Mouse (Mus musculus) thymus, adult 2 months (tissue): Measurements from ENCODE around the gene Vac14.

ENCODE experiments used
- CTCF ChIP-seq: fragments of 200-500 bp; IDR thresholded peaks from 2 replicates; pipeline ENCODE4 v1.5.1; 2012; ENCODE audit warnings: mild to moderate bottlenecking, control low read depth, low read length, moderate library complexity, borderline replicate concordance; ENCODE audit not compliant: control insufficient read depth, poor library complexity, insufficient read depth; ENCODE audit errors: extremely low read depth
- POLR2A ChIP-seq: fragments of 200-500 bp; IDR thresholded peaks from 2 replicates; pipeline ENCODE4 v1.6.1; 2012; ENCODE audit warnings: mild to moderate bottlenecking, low read length, control low read depth, moderate library complexity; ENCODE audit not compliant: control insufficient read depth, poor library complexity, insufficient read depth; ENCODE audit errors: extremely low read depth

GRCm38 (mm10) chr8:110676702-110677101 lies 58.3 kb downstream of the Vac14 start:
- no peak for TF ChIP-seq POLR2A
- TF ChIP-seq CTCF = no peak
